Mouse (Mus musculus) cerebellum, adult 11 months (tissue): ENCODE data around the gene Pgls.

Experiments used
- DNase-seq: peaks from one replicate; pipeline ENCODE4 v3.0.0; 2022

Gene Pgls

GRCm38 (mm10) chr8:71591471-71592373 lies at the start of gene Pgls:
Gene Pgls (plus strand): TSS chr8:71592176.
- peak; percentile 96 for DNase-seq

- peak; percentile 97 for DNase-seq
Measured at GRCm38 (mm10) chr8:71542632-71543343, 49.2 kb upstream of the Pgls start, which contains the start of gene Mvb12a. Gene Mvb12a (plus strand): TSS chr8:71542922.

GRCm38 (mm10) chr8:71543755-71544154 lies 48.2 kb upstream of the Pgls start:
- no peak for DNase-seq

- no peak for DNase-seq
Measured at GRCm38 (mm10) chr8:71545053-71545452, 46.9 kb upstream of the Pgls start.

- no peak for DNase-seq
Measured at GRCm38 (mm10) chr8:71547590-71547989, 44.4 kb upstream of the Pgls start.

- DNase-seq: no peak
Measured at GRCm38 (mm10) chr8:71550754-71551153, 41.2 kb upstream of the Pgls start.

- no peak for DNase-seq
Measured at GRCm38 (mm10) chr8:71552770-71553169, 39.2 kb upstream of the Pgls start.

- DNase-seq: no peak
Measured at GRCm38 (mm10) chr8:71554001-71554400, 38.0 kb upstream of the Pgls start.

GRCm38 (mm10) chr8:71554644-71555043 lies 37.3 kb upstream of the Pgls start:
- no peak for DNase-seq

GRCm38 (mm10) chr8:71558071-71558957 lies 33.7 kb upstream of the Pgls start, which contains the start of gene Tmem221:
Gene Tmem221 (minus strand): TSS chr8:71558871.
- DNase-seq: no peak

GRCm38 (mm10) chr8:71558958-71559690 lies 32.9 kb upstream of the Pgls start:
- no peak for DNase-seq

GRCm38 (mm10) chr8:71560071-71560470 lies 31.9 kb upstream of the Pgls start:
- no peak for DNase-seq

- DNase-seq: no peak
Measured at GRCm38 (mm10) chr8:71560765-71561164, 31.2 kb upstream of the Pgls start.

- no peak for DNase-seq
Measured at GRCm38 (mm10) chr8:71561401-71561800, 30.6 kb upstream of the Pgls start.

GRCm38 (mm10) chr8:71562751-71563150 lies 29.2 kb upstream of the Pgls start:
- DNase-seq: peak; percentile 79

- no peak for DNase-seq
Measured at GRCm38 (mm10) chr8:71563992-71564391, 28.0 kb upstream of the Pgls start.

- DNase-seq: no peak
Measured at GRCm38 (mm10) chr8:71566501-71566900, 25.5 kb upstream of the Pgls start, which contains the start of gene Nxnl1. Gene Nxnl1 (minus strand): TSS chr8:71566601.

GRCm38 (mm10) chr8:71567587-71567986 lies 24.4 kb upstream of the Pgls start:
- DNase-seq: no peak

- DNase-seq: peak; percentile 63
Measured at GRCm38 (mm10) chr8:71568387-71568937, 23.5 kb upstream of the Pgls start, which contains the start of gene Slc27a1. Gene Slc27a1 (plus strand): TSS chr8:71568882.

- peak; percentile 51 for DNase-seq
Measured at GRCm38 (mm10) chr8:71568941-71569340, 23.0 kb upstream of the Pgls start.
